Mouse (Mus musculus) heart, postnatal 0 days (tissue): ENCODE results near the gene Serpinf2.

ENCODE experiments used
- CTCF ChIP-seq: IDR thresholded peaks from 2 replicates; pipeline ENCODE4 v1.5.1; 2016; ENCODE audit warnings: antibody characterized with exemption, control low read depth, low read depth
- EP300 ChIP-seq: IDR thresholded peaks from 2 replicates; pipeline ENCODE4 v1.6.1; 2016; ENCODE audit warnings: antibody characterized with exemption, low read depth

GRCm38 (mm10) chr11:75463624-75464023 is 24.2 kb upstream of the Serpinf2 start:
- no peak for TF ChIP-seq CTCF
- TF ChIP-seq EP300, result no peak
